Mouse (Mus musculus): ENCODE data around the gene Phlpp1.
"Not testable (repeated sequence)": the region's sequence is repeated elsewhere in the genome, so short reads cannot be mapped to it uniquely, and the experiment has no call there.

Phlpp1 gene

GRCm38 (mm10) chr1:106289580-106289979 lies 118.0 kb downstream of the Phlpp1 start:
- Histone ChIP-seq H3K36me3 (ENCODE audit: insufficient read depth, low read length) (no peaks in the 10 kb centered on the region), H3K4me3 (replicated peaks; ENCODE audit: low read length) (no peak overlapping the region), H3K9me3 (ENCODE audit: low read length) (no peaks in the 10 kb centered on the region), H3K4me1 (replicated peaks; ENCODE audit: low read depth, low read length) (no peaks in the 10 kb centered on the region), H3K27me3 (ENCODE audit: insufficient read depth, low read length) (no peaks in the 10 kb centered on the region)
- TF ChIP-seq POU5F1 (IDR thresholded peaks at IDR 0.05; ENCODE audit: borderline replicate concordance, low read length) (no peak), CTCF (conservative IDR thresholded peaks at IDR 0.05; ENCODE audit: low read length) (no peak), NANOG (IDR thresholded peaks at IDR 0.05; ENCODE audit: borderline replicate concordance, low read length) (no peak)

GRCm38 (mm10) chr1:106309394-106310039 lies 138.0 kb downstream of the Phlpp1 start:
- Histone ChIP-seq H3K9me3 (ENCODE audit: low read length) (no peaks in the 10 kb centered on the region), H3K36me3 (ENCODE audit: insufficient read depth, low read length) (no peaks in the 10 kb centered on the region), H3K4me1 (replicated peaks; ENCODE audit: low read depth, low read length) (no peaks in the 10 kb centered on the region), H3K27me3 (ENCODE audit: insufficient read depth, low read length) (no peaks in the 10 kb centered on the region), H3K4me3 (replicated peaks; ENCODE audit: low read length) (no peak overlapping the region)
- TF ChIP-seq POU5F1 (IDR thresholded peaks at IDR 0.05; ENCODE audit: borderline replicate concordance, low read length) (no peak), CTCF (conservative IDR thresholded peaks at IDR 0.05; ENCODE audit: low read length) (no peak), NANOG (IDR thresholded peaks at IDR 0.05; ENCODE audit: borderline replicate concordance, low read length) (no peak)

GRCm38 (mm10) chr1:106310285-106310684 lies 138.7 kb downstream of the Phlpp1 start:
- no peaks in the 10 kb centered on the region for H3K9me3 ChIP-seq (ENCODE audit: low read length)
- H3K27me3 ChIP-seq (ENCODE audit: insufficient read depth, low read length): no peaks in the 10 kb centered on the region
- H3K4me3 ChIP-seq (replicated peaks; ENCODE audit: low read length): no peak overlapping the region
- TF ChIP-seq POU5F1 (IDR thresholded peaks at IDR 0.05; ENCODE audit: borderline replicate concordance, low read length) (no peak), CTCF (conservative IDR thresholded peaks at IDR 0.05; ENCODE audit: low read length) (no peak), NANOG (IDR thresholded peaks at IDR 0.05; ENCODE audit: borderline replicate concordance, low read length) (no peak)
- H3K36me3 ChIP-seq (ENCODE audit: insufficient read depth, low read length): no peaks in the 10 kb centered on the region
- no peaks in the 10 kb centered on the region for H3K4me1 ChIP-seq (replicated peaks; ENCODE audit: low read depth, low read length)

DNA sequence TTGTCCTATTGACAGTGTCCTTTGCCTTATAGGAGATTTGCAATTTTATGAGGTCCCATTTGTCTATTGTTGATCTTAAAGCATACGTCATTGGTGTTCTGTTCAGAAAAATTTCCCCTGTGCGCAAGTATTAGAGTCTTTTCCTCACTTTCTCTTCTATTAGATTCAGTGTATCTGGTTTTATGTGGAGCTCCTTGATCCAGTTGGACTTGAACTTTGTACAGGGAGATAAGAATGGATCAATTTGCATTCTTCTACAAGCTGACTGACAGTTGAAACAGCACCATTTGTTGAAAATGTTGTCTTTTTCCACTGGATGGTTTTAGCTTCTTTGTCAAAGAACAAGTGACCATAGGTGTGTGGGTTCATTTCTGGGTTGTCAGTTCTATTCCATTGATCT lies 140.3 kb downstream of the Phlpp1 start:
- not testable (repeated sequence) for H3K36me3 ChIP-seq (ENCODE audit: insufficient read depth, low read length); H3K4me1 ChIP-seq (replicated peaks; ENCODE audit: low read depth, low read length); H3K9me3 ChIP-seq (ENCODE audit: low read length); H3K4me3 ChIP-seq (replicated peaks; ENCODE audit: low read length); H3K27me3 ChIP-seq (ENCODE audit: insufficient read depth, low read length)

DNA sequence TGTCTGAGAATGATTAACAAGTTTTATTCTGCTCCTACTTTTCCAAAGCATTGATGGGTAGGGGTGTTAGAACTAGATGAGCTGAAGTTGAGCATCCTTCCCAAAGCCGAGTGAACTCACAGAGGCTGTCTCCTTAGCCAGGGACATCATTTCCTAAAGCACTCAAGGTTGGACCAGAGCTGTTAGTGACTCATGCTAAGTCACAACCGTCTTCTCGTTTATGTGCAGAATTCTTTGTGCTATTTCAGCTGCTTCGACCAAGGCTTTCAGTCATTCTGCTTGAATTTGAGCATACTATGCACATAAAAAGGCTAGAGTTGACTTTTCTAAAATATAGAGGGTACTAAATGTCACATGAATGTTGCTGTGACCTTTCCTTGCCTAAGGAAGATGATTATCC lies 142.9 kb downstream of the Phlpp1 start:
- Histone ChIP-seq H3K4me3 (replicated peaks; ENCODE audit: low read length) (no peak overlapping the region), H3K36me3 (ENCODE audit: insufficient read depth, low read length) (peaks cover 2% of the 10 kb centered on the region; the same call in 1 of the 2 replicates), H3K4me1 (replicated peaks; ENCODE audit: low read depth, low read length) (no peaks in the 10 kb centered on the region), H3K27me3 (ENCODE audit: insufficient read depth, low read length) (no peaks in the 10 kb centered on the region), H3K9me3 (ENCODE audit: low read length) (no peaks in the 10 kb centered on the region)
- TF ChIP-seq POU5F1 (IDR thresholded peaks at IDR 0.05; ENCODE audit: borderline replicate concordance, low read length) (no peak), CTCF (conservative IDR thresholded peaks at IDR 0.05; ENCODE audit: low read length) (no peak), NANOG (IDR thresholded peaks at IDR 0.05; ENCODE audit: borderline replicate concordance, low read length) (no peak)

DNA sequence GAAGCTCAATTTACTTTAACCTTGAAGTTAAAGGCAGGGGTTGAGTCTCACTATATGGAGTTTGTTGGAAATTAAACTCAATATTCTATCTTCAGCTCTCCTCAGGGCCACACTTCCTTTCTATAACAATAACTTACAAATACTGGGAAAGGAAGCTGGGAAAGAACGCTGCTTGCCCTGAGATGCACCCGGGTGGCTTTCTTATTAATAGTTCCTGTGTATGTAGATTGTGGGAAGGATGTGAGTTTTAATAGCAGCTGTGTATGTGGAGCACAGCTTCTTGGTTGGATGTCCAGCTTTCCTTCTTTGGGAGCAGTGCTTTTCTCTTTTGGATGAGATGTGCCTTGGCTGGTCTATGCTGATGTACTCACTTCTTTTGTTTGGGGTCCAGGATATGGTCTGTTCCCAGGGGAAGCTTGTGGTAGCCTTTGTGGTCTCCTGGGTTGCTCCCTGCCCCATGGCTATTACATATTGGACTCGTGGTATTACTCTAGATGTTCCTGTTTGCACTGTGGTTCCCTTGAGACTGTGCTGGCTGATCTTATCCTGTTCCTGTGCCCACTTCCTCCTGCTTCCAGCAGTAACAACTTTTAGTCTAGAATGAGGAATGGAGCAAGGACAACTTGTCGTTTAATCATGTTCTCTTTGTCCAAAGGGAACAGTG lies 145.2 kb downstream of the Phlpp1 start:
- H3K4me3 ChIP-seq (replicated peaks; ENCODE audit: low read length): no peak overlapping the region

DNA sequence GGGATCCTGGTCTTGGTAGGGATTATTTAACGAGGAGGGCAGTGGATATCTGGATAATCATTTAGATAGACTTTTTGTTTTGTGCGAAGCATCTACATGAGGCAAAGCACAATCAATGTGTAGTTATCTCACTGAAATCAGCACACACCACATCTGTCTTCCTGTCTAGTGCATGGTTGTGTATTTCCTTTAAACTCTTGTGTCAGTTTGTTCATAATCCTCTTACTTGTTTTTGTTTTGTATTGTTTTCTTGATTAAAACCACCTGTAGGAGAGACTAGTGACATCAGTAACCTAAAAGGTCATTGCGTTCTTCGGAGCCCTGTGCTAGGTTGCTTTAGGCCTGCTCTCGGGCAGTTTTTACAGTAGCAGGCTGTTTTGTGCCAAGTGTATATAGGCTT lies 146.8 kb downstream of the Phlpp1 start:
- no peak for TF ChIP-seq POU5F1 (IDR thresholded peaks at IDR 0.05; ENCODE audit: borderline replicate concordance, low read length)
- no peak for TF ChIP-seq NANOG (IDR thresholded peaks at IDR 0.05; ENCODE audit: borderline replicate concordance, low read length)
- TF ChIP-seq CTCF (conservative IDR thresholded peaks at IDR 0.05; ENCODE audit: low read length): no peak

More for the DNA sequence above, 145.2 kb downstream of the Phlpp1 start:
- Histone ChIP-seq H3K27me3 (ENCODE audit: insufficient read depth, low read length) (no peaks in the 10 kb centered on the region), H3K9me3 (ENCODE audit: low read length) (no peaks in the 10 kb centered on the region), H3K36me3 (ENCODE audit: insufficient read depth, low read length) (peaks cover 2% of the 10 kb centered on the region; the same call in 1 of the 2 replicates), H3K4me1 (replicated peaks; ENCODE audit: low read depth, low read length) (no peaks in the 10 kb centered on the region)
- no peak for TF ChIP-seq POU5F1 (IDR thresholded peaks at IDR 0.05; ENCODE audit: borderline replicate concordance, low read length)
- no peak for TF ChIP-seq NANOG (IDR thresholded peaks at IDR 0.05; ENCODE audit: borderline replicate concordance, low read length)
- no peak for TF ChIP-seq CTCF (conservative IDR thresholded peaks at IDR 0.05; ENCODE audit: low read length)

DNA sequence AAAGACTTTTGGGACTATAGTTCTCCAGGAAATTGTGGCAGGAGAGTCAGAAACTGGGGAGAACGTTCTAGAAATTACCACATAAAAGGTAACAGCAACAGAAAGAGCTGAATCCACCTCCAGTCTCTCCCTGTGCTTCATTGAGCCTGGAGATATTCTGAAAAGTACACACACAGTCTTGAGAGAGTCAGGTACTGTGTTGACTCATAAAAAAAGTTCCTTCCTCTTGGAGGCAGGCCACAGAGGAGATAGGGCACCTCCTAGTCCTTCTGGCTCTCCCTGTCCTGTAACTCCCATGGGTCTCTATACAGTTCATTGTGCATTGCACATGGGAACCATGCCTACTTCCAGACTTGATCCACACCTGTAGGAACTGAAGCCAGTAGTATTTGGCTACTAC lies 149.0 kb downstream of the Phlpp1 start:
- Histone ChIP-seq H3K4me1 (replicated peaks; ENCODE audit: low read depth, low read length) (no peaks in the 10 kb centered on the region), H3K36me3 (ENCODE audit: insufficient read depth, low read length) (peaks cover 2% of the 10 kb centered on the region; the same call in 1 of the 2 replicates), H3K27me3 (ENCODE audit: insufficient read depth, low read length) (no peaks in the 10 kb centered on the region), H3K4me3 (replicated peaks; ENCODE audit: low read length) (no peak overlapping the region), H3K9me3 (ENCODE audit: low read length) (no peaks in the 10 kb centered on the region)
- no peak for TF ChIP-seq CTCF (conservative IDR thresholded peaks at IDR 0.05; ENCODE audit: low read length)

More for the DNA sequence above, 146.8 kb downstream of the Phlpp1 start:
- no peaks in the 10 kb centered on the region for H3K4me1 ChIP-seq (replicated peaks; ENCODE audit: low read depth, low read length)
- H3K4me3 ChIP-seq (replicated peaks; ENCODE audit: low read length): no peak overlapping the region
- no peaks in the 10 kb centered on the region for H3K9me3 ChIP-seq (ENCODE audit: low read length)
- H3K27me3 ChIP-seq (ENCODE audit: insufficient read depth, low read length): no peaks in the 10 kb centered on the region
- peaks cover 2% of the 10 kb centered on the region; the same call in 1 of the 2 replicates for H3K36me3 ChIP-seq (ENCODE audit: insufficient read depth, low read length)

Measured in E14TG2a.4 (cell line).